In genomic region chr8:125880447-125880846, GRCm38 (mm10) we compare ENCODE assay signal across 27 mouse cellular contexts. TPM values are rescaled to one million over a fixed set of nuclear protein-coding genes. Genes with fewer than 3 reads are reported as not detected.
DNase-seq lines count a peak whose midpoint lies in the region; ATAC-seq and TF ChIP-seq lines count a peak whose summit lies in the region.
"Had no signal": no experiment of that assay in that cellular context is flagged by ENCODE, and none has a peak within 500 bp of the region (broad histone marks: within the 10 kb centered on the region; RNA-seq: fewer than 3 reads in every experiment).

No protein-coding gene starts in this region.

- DNase-seq in heart, postnatal 25 days (ENCODE audit: low spot score): no peak
- DNase-seq in lung, adult 2 months: no peak
- peak; percentile 20 for DNase-seq in retina, postnatal 1 day
- DNase-seq in retina, embryonic 14.5 days (ENCODE audit: low spot score): no peak
- DNase-seq: adrenal gland, postnatal 25 days; B cell, adult 2 months; cerebellum, adult 18-20 months; cerebellum, postnatal 10 days; gastrocnemius, postnatal 25 days; kidney, adult 2 months; kidney, postnatal 4 days; right cerebral cortex, postnatal 25 days had no signal

- peaks cover 6% of the 10 kb centered on the region; the same call in 1 of the 2 replicates for H3K4me1 ChIP-seq in heart, embryonic 16.5 days (ENCODE audit: control insufficient read depth, insufficient read depth, low read length)
- no peaks in the 10 kb centered on the region for H3K4me1 ChIP-seq in lung, embryonic 15.5 days
- H3K4me1 ChIP-seq in lung, adult 2 months (ENCODE audit: control insufficient read depth, insufficient read depth, low read length): no peaks in the 10 kb centered on the region
- H3K4me1 ChIP-seq: embryonic facial prominence, embryonic 13.5 days; forebrain, embryonic 15.5 days; hindbrain, embryonic 12.5 days; intestine, embryonic 15.5 days; limb, embryonic 13.5 days; neural tube, embryonic 13.5 days; stomach, embryonic 15.5 days had no signal

- no peaks in the 10 kb centered on the region for H3K27me3 ChIP-seq in heart, embryonic 16.5 days (ENCODE audit: control insufficient read depth, insufficient read depth, low read length)
- H3K27me3 ChIP-seq in lung, embryonic 15.5 days: no peaks in the 10 kb centered on the region
- H3K27me3 ChIP-seq: embryonic facial prominence, embryonic 13.5 days; forebrain, embryonic 15.5 days; hindbrain, embryonic 12.5 days; intestine, embryonic 15.5 days; midbrain, embryonic 12.5 days; neural tube, embryonic 13.5 days; stomach, embryonic 15.5 days had no signal

- no peak overlapping the region for H3K4me2 ChIP-seq in heart, embryonic 16.5 days (ENCODE audit: low read depth, low read length)
- H3K4me2 ChIP-seq in lung, embryonic 15.5 days: no peak overlapping the region
- H3K4me2 ChIP-seq: embryonic facial prominence, embryonic 13.5 days; forebrain, embryonic 15.5 days; hindbrain, embryonic 12.5 days; intestine, embryonic 15.5 days; limb, embryonic 13.5 days; liver, embryonic 11.5 days; midbrain, embryonic 12.5 days; neural tube, embryonic 13.5 days; stomach, embryonic 15.5 days had no signal

- no peak for TF ChIP-seq POLR2A in lung, adult 2 months (IDR thresholded peaks at IDR 0.05; ENCODE audit: borderline replicate concordance, extremely low read depth, low read depth, low read length)

- no peak for TF ChIP-seq CTCF in lung, adult 2 months (IDR thresholded peaks at IDR 0.05; ENCODE audit: insufficient read depth, low read length)

- H3K4me3 ChIP-seq in heart, embryonic 16.5 days (ENCODE audit: low read length): no peak overlapping the region
- no peak overlapping the region for H3K4me3 ChIP-seq in lung, embryonic 15.5 days
- H3K4me3 ChIP-seq in lung, adult 2 months (replicated peaks; ENCODE audit: extremely low read depth, low read depth, low read length): no peak overlapping the region
- H3K4me3 ChIP-seq: embryonic facial prominence, embryonic 13.5 days; forebrain, embryonic 10.5 days; forebrain, embryonic 15.5 days; hindbrain, embryonic 12.5 days; intestine, embryonic 15.5 days; limb, embryonic 13.5 days; midbrain, embryonic 12.5 days; neural tube, embryonic 13.5 days; stomach, embryonic 15.5 days had no signal

- H3K9ac ChIP-seq in heart, embryonic 16.5 days (ENCODE audit: low read length): no peak overlapping the region
- no peak overlapping the region for H3K9ac ChIP-seq in lung, embryonic 15.5 days
- H3K9ac ChIP-seq: embryonic facial prominence, embryonic 13.5 days; forebrain, embryonic 15.5 days; hindbrain, embryonic 12.5 days; intestine, embryonic 15.5 days; limb, embryonic 13.5 days; midbrain, embryonic 12.5 days; neural tube, embryonic 13.5 days; stomach, embryonic 15.5 days had no signal

- H3K9me3 ChIP-seq in heart, embryonic 16.5 days (replicated peaks; ENCODE audit: control insufficient read depth, low read length): 0 out of 2 replicates have a peak, but pooled peaks cover 2% of the 10 kb centered on the region
- H3K9me3 ChIP-seq in lung, embryonic 15.5 days: peaks cover 4% of the 10 kb centered on the region; the same call in 1 of the 2 replicates
- H3K9me3 ChIP-seq: forebrain, embryonic 10.5 days; forebrain, embryonic 15.5 days; hindbrain, embryonic 12.5 days; intestine, embryonic 15.5 days; midbrain, embryonic 12.5 days; neural tube, embryonic 13.5 days; stomach, embryonic 15.5 days had no signal

- H3K36me3 ChIP-seq in heart, embryonic 16.5 days (ENCODE audit: control insufficient read depth, insufficient read depth): no peaks in the 10 kb centered on the region
- no peaks in the 10 kb centered on the region for H3K36me3 ChIP-seq in lung, embryonic 15.5 days
- H3K36me3 ChIP-seq: embryonic facial prominence, embryonic 13.5 days; forebrain, embryonic 10.5 days; hindbrain, embryonic 12.5 days; intestine, embryonic 15.5 days; limb, embryonic 13.5 days; midbrain, embryonic 12.5 days; stomach, embryonic 15.5 days had no signal

- peak; percentile 70 for ATAC-seq in heart, embryonic 16.5 days (replicated peaks; ENCODE audit: extremely low read depth, insufficient read depth, low FRiP score)
- ATAC-seq in lung, embryonic 15.5 days (ENCODE audit: borderline replicate concordance, extremely low read depth, low FRiP score, low TSS enrichment): peak; percentile 72; the same call in 1 of the 2 replicates
- ATAC-seq: forebrain, embryonic 15.5 days; hindbrain, postnatal 0 days; intestine, embryonic 15.5 days had no signal

- intact Hi-C loops in heart, postnatal 25 days (cut with DNase I): no loop called here

- WGBS in heart, embryonic 16.5 days: 35% methylated on average over 4 of the region's 4 CpGs
- 44% methylated on average over 4 of the region's 4 CpGs for WGBS in lung, embryonic 15.5 days
- WGBS in lung, adult 2 months: 62% methylated on average over 4 of the region's 4 CpGs

- no peak overlapping the region; the same call in 1 of the 2 replicates for H3K27ac ChIP-seq in heart, embryonic 16.5 days (ENCODE audit: low read length)
- H3K27ac ChIP-seq in lung, embryonic 15.5 days: no peak overlapping the region
- H3K27ac ChIP-seq: embryonic facial prominence, embryonic 13.5 days; forebrain, embryonic 10.5 days; forebrain, embryonic 15.5 days; hindbrain, embryonic 12.5 days; hindbrain, postnatal 0 days; intestine, embryonic 15.5 days; limb, embryonic 13.5 days; midbrain, embryonic 12.5 days; neural tube, embryonic 13.5 days; stomach, embryonic 15.5 days had no signal

RNA-seq across cellular contexts. Expression of gene Pcnx2, which starts 17.7 kb away (rescaled TPM):
- 0.15 and 0.22 TPM in 2 replicates for polyA plus RNA-seq in heart, embryonic 16.5 days (2015; fragmentation: Nextera tagmentation; extraction: Ambion mirVana)
- under 1 TPM; 0.44 to 0.50 TPM for total RNA-seq in heart, postnatal 25 days (2021)
- polyA plus RNA-seq in lung, embryonic 15.5 days (2015; fragmentation: Nextera tagmentation; extraction: Ambion mirVana): 0.24 and 0.36 TPM in 2 replicates
- 1.8 and 2.1 TPM in 2 replicates for polyA plus RNA-seq in lung, adult 2 months (2012; rRNA removed)
- total RNA-seq: common myeloid progenitor, adult 5-6 weeks; megakaryocyte, adult 5-6 weeks had no signal

RNA-seq across cellular contexts. Expression of gene Map3k21, which starts 29.8 kb away (rescaled TPM):
- 0.13 and 0.29 TPM in 2 replicates for polyA plus RNA-seq in heart, embryonic 16.5 days (2015; fragmentation: Nextera tagmentation; extraction: Ambion mirVana)
- total RNA-seq in heart, postnatal 25 days (2021): under 1 TPM; 0.60 to 0.73 TPM
- 2.7 and 3.3 TPM in 2 replicates for polyA plus RNA-seq in lung, embryonic 15.5 days (2015; fragmentation: Nextera tagmentation; extraction: Ambion mirVana)
- 1.3 TPM in 2 replicates for polyA plus RNA-seq in lung, adult 2 months (2012; rRNA removed)
- total RNA-seq: common myeloid progenitor, adult 5-6 weeks; megakaryocyte, adult 5-6 weeks had no signal
- polyA plus RNA-seq: forebrain, embryonic 10.5 days had no signal
